Mouse (Mus musculus): ENCODE results near the gene Tspoap1. TPM values are rescaled to one million over a fixed set of nuclear protein-coding genes. Genes with fewer than 3 reads are reported as not detected.

The Tspoap1 gene
- polyA plus RNA-seq, 1 experiment from 2014 or later: 5.6 TPM

MicroRNAs encoded within 50 kb of the gene (microRNA counts, 519-probe panel; counts per million panel counts)
- microRNA mmu-miR-142-3p (3,685 counts per million, percentile 85 among the panel's probes with 10 or more counts), microRNA mmu-miR-142-5p (3,626 counts per million, percentile 83 among the panel's probes with 10 or more counts)

Small RNA genes within 50 kb of the gene (microRNA-seq; reads per million reads assigned to microRNA genes)
- gene Mir142 (not detected), gene Mir142b (not detected)

Other genes starting within 250 kb of the Tspoap1 start
- gene Gm11492, start 193.9 kb upstream of the Tspoap1 start, polyA plus RNA-seq (2015; fragmentation: Nextera tagmentation; extraction: Ambion mirVana): not detected in 2 replicates
- gene Sept4, start 191.6 kb upstream of the Tspoap1 start, polyA plus RNA-seq (2015; fragmentation: Nextera tagmentation; extraction: Ambion mirVana): 70.6 and 77.8 TPM in 2 replicates
- gene Mtmr4, start 168.4 kb upstream of the Tspoap1 start, polyA plus RNA-seq (2015; fragmentation: Nextera tagmentation; extraction: Ambion mirVana): 41.7 and 42.2 TPM in 2 replicates
- 0.17 and 0.32 TPM in 2 replicates for gene Hsf5, start 143.4 kb upstream of the Tspoap1 start, polyA plus RNA-seq (2015; fragmentation: Nextera tagmentation; extraction: Ambion mirVana)
- 7.2 and 8.0 TPM in 2 replicates for gene Rnf43, start 97.8 kb upstream of the Tspoap1 start, polyA plus RNA-seq (2015; fragmentation: Nextera tagmentation; extraction: Ambion mirVana)
- gene Supt4a, start 23.0 kb upstream of the Tspoap1 start, polyA plus RNA-seq (2015; fragmentation: Nextera tagmentation; extraction: Ambion mirVana): 156 and 161 TPM in 2 replicates
- gene Mpo, start 33.0 kb downstream of the Tspoap1 start, polyA plus RNA-seq (2015; fragmentation: Nextera tagmentation; extraction: Ambion mirVana): 1.1 and 1.3 TPM in 2 replicates
- gene Lpo, start 67.7 kb downstream of the Tspoap1 start, polyA plus RNA-seq (2015; fragmentation: Nextera tagmentation; extraction: Ambion mirVana): 0.15 and 0.29 TPM in 2 replicates
- 20.4 and 20.6 TPM in 2 replicates for gene Mks1, start 92.7 kb downstream of the Tspoap1 start, polyA plus RNA-seq (2015; fragmentation: Nextera tagmentation; extraction: Ambion mirVana)
- gene Epx, start 115.0 kb downstream of the Tspoap1 start, polyA plus RNA-seq (2015; fragmentation: Nextera tagmentation; extraction: Ambion mirVana): 0.39 and 0.64 TPM in 2 replicates
- not detected in 2 replicates for gene Olfr462, start 131.7 kb downstream of the Tspoap1 start, polyA plus RNA-seq (2015; fragmentation: Nextera tagmentation; extraction: Ambion mirVana)
- gene Olfr463, start 136.8 kb downstream of the Tspoap1 start, polyA plus RNA-seq (2015; fragmentation: Nextera tagmentation; extraction: Ambion mirVana): not detected in 2 replicates
- gene Olfr464, start 160.4 kb downstream of the Tspoap1 start, polyA plus RNA-seq (2015; fragmentation: Nextera tagmentation; extraction: Ambion mirVana): not detected in 2 replicates
- gene Dynll2, start 227.0 kb downstream of the Tspoap1 start, polyA plus RNA-seq (2015; fragmentation: Nextera tagmentation; extraction: Ambion mirVana): 21.0 and 23.5 TPM in 2 replicates